Mouse (Mus musculus): ENCODE measurements around the gene Rassf4.
A peak's percentile ranks its signal among the peaks of the same experiment; 100 is the strongest.

DNA sequence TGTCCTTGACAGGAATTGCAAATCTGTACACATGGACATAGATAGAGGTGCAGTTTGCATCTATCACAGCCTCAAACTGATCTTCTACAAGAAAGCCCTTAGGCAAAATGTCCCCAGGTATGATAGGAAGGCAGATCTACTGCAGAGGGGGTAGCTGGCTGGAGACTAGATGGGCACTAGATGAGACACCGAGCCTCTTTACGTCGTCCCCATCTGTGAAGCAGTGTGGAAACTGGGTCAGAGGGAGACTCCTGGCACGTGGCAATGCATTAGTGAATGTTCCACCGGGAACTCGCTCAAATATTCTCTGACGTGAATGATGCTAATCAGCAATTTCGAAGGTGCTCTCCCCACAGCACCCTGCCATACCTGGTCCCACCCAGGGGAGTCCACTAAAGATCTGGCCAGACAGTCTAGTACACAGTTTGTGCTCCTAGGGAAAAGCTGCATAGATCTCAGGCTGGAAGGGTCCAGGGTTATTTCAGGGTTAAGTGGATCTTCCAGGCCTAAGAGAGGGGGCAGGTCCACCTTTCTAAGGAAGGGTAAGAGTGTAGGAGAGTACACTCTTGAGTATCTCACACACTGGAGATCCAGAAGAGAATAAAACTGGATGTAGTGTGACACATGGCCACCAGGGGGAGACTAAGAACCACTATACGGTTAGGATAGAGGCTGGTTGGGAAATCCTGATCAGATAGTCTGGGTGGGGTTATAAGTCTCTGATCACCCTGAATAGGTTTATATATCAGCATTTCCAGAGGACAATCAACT, 19.9 kb downstream of the Rassf4 start:
- TF ChIP-seq RAD21 (IDR thresholded peaks at IDR 0.05; ENCODE audit: low read depth, low read length) (peak; percentile 52), CTCF (IDR thresholded peaks at IDR 0.05 in 2 of 3, conservative IDR thresholded peaks at IDR 0.05 in 1 of 3; ENCODE audit: control insufficient read depth in 1 of 3, insufficient read depth in 1 of 3, low read depth in 2 of 3, low read length in 3 of 3, poor library complexity in 1 of 3, severe bottlenecking in 1 of 3) (peak; percentile 54 to 56 (median 55)), POLR2A (IDR thresholded peaks at IDR 0.05; ENCODE audit: control insufficient read depth in 1 of 2, insufficient read depth in 1 of 2, low read depth in 1 of 2, low read length in 2 of 2, poor library complexity in 1 of 2) (no peak), MYC (IDR thresholded peaks at IDR 0.05; ENCODE audit: low read depth, low read length) (no peak), USF2 (IDR thresholded peaks at IDR 0.05; ENCODE audit: borderline replicate concordance in 1 of 2, insufficient read depth in 1 of 2, low read depth in 1 of 2, low read length in 2 of 2) (no peak), HCFC1 (IDR thresholded peaks at IDR 0.05; ENCODE audit: low read depth, low read length) (no peak), SIN3A (IDR thresholded peaks at IDR 0.05; ENCODE audit: low read length) (no peak), ETS1 (IDR thresholded peaks at IDR 0.05; ENCODE audit: low read depth, low read length) (no peak)

All from MEL (cell line).